Mouse (Mus musculus) embryonic fibroblast, embryonic 13.5 days (primary cell): ENCODE measurements around the gene Ppp1r37.

ENCODE experiments used
- CTCF ChIP-seq: IDR thresholded peaks from 2 replicates; pipeline ENCODE4 v1.5.1; 2011; ENCODE audit warnings: mild to moderate bottlenecking, control low read depth, low read length, moderate library complexity, borderline replicate concordance; ENCODE audit not compliant: insufficient read depth
- POLR2A ChIP-seq: IDR thresholded peaks from 2 replicates; pipeline ENCODE4 v1.6.1; 2011; ENCODE audit warnings: low read depth, mild to moderate bottlenecking, control low read depth, low read length, moderate library complexity

DNA sequence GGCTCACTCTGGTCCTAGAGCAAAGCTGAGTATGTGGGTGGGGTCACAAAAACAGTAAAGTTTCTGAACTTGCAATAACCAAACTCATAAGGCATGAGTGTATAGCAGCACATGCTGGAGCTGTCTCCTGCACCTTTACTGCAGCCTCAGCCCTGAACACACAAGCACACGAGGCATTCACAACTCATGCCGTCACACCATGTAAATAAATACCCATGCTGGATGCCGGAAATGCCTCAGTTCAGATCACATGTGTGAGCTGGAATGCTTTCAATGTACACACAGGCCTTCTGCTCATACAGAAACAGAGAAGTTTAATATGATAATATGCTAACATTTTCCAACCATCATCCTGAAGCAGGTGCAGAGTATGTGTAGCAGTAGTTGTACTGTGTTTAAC is 16.9 kb downstream of the Ppp1r37 start:
- TF ChIP-seq CTCF, result no peak
- no peak for TF ChIP-seq POLR2A
